Mouse (Mus musculus) liver, embryonic 12.5 days (tissue): ENCODE measurements around the gene Spop. TPM values are rescaled to one million over a fixed set of nuclear protein-coding genes. Genes with fewer than 3 reads are reported as not detected.
A peak's percentile ranks its signal among the peaks of the same experiment; 100 is the strongest.

Source experiments
- ATAC-seq: fragments of 200-750 bp; cut with Nextera tagmentation; 2 replicates; pipeline ENCODE4 v1.8.0; 2017; ENCODE audit warnings: moderate number of reproducible peaks, mild to moderate bottlenecking, moderate library complexity
- H3K27ac ChIP-seq: fragments of 300-500 bp; sonication (generic); 2 replicates; pipeline ENCODE4 v1.5.1; 2016; ENCODE audit warnings: mild to moderate bottlenecking
- H3K27me3 ChIP-seq: fragments of 300-500 bp; sonication (generic); replicated peaks from 2 replicates; pipeline ENCODE4 v1.6.1; 2016; ENCODE audit warnings: mild to moderate bottlenecking, moderate library complexity
- H3K36me3 ChIP-seq: fragments of 300-500 bp; sonication (generic); 2 replicates; pipeline ENCODE4 v1.6.1; 2016; ENCODE audit warnings: mild to moderate bottlenecking, moderate library complexity
- H3K4me1 ChIP-seq: fragments of 300-500 bp; sonication (generic); 2 replicates; pipeline ENCODE4 v1.6.1; 2016
- H3K4me2 ChIP-seq: fragments of 300-500 bp; sonication (generic); 2 replicates; pipeline ENCODE4 v1.6.1; 2016; ENCODE audit warnings: mild to moderate bottlenecking, moderate library complexity
- H3K4me3 ChIP-seq: fragments of 300-500 bp; sonication (generic); 2 replicates; pipeline ENCODE4 v1.5.1; 2016; ENCODE audit warnings: mild to moderate bottlenecking, moderate library complexity
- H3K9ac ChIP-seq: fragments of 300-500 bp; sonication (generic); 2 replicates; pipeline ENCODE4 v1.6.1; 2016; ENCODE audit warnings: mild to moderate bottlenecking, moderate library complexity
- H3K9me3 ChIP-seq: fragments of 300-500 bp; sonication (generic); replicated peaks from 2 replicates; pipeline ENCODE4 v1.6.1; 2016; ENCODE audit warnings: mild to moderate bottlenecking, moderate library complexity
- WGBS: fragments of 180-500 bp; shearing (Covaris S2); methylation state at CpG from one replicate; pipeline ENCODE4 v1.1.7; 2016; ENCODE audit not compliant: insufficient replicate concordance; 5-methylcytosine and 5-hydroxymethylcytosine counted together
- polyA plus RNA-seq: library from polyadenylated mRNA; unstranded; fragments of >200 nt; fragmentation: Nextera tagmentation; extraction: Ambion mirVana; gene quantifications from 2 replicates; pipeline ENCODE4 v1.2.1, GENCODE M21; 2016

Spop gene
- polyA plus RNA-seq, 1 experiment from 2014 or later: 90.8 TPM

- ATAC-seq: no peak
- no peaks in the 10 kb centered on the region for H3K4me1 ChIP-seq
- peaks cover 59% of the 10 kb centered on the region for H3K27me3 ChIP-seq
- H3K9me3 ChIP-seq: no peaks in the 10 kb centered on the region
- WGBS: 59% methylated on average over 5 of the region's 5 CpGs
- no peaks in the 10 kb centered on the region for H3K36me3 ChIP-seq
- H3K4me2 ChIP-seq: no peak overlapping the region
- no peak overlapping the region for H3K4me3 ChIP-seq
- H3K9ac ChIP-seq: no peak overlapping the region
- no peak overlapping the region for H3K27ac ChIP-seq
These were observed 93.9 kb downstream of the Spop start for GRCm38 (mm10) chr11:95507785-95508184.

- H3K9me3 ChIP-seq: no peaks in the 10 kb centered on the region
- 43% methylated on average over 13 of the region's 13 CpGs for WGBS
- H3K4me3 ChIP-seq: no peak overlapping the region
- ATAC-seq: no peak
- H3K27me3 ChIP-seq: peaks cover 65% of the 10 kb centered on the region
- H3K27ac ChIP-seq: no peak overlapping the region
- no peak overlapping the region for H3K4me2 ChIP-seq
- no peaks in the 10 kb centered on the region for H3K4me1 ChIP-seq
- no peak overlapping the region for H3K9ac ChIP-seq
- H3K36me3 ChIP-seq: no peaks in the 10 kb centered on the region
These were observed 94.5 kb downstream of the Spop start for GRCm38 (mm10) chr11:95508211-95508926.

GRCm38 (mm10) chr11:95509126-95509717, 95.3 kb downstream of the Spop start:
- Histone ChIP-seq H3K27ac (no peak overlapping the region), H3K9me3 (no peaks in the 10 kb centered on the region), H3K4me3 (no peak overlapping the region), H3K27me3 (peaks cover 74% of the 10 kb centered on the region), H3K9ac (no peak overlapping the region), H3K36me3 (no peaks in the 10 kb centered on the region), H3K4me1 (peaks cover 8% of the 10 kb centered on the region), H3K4me2 (no peak overlapping the region)
- ATAC-seq: no peak
- WGBS: 49% methylated on average over 6 of the region's 6 CpGs

DNA sequence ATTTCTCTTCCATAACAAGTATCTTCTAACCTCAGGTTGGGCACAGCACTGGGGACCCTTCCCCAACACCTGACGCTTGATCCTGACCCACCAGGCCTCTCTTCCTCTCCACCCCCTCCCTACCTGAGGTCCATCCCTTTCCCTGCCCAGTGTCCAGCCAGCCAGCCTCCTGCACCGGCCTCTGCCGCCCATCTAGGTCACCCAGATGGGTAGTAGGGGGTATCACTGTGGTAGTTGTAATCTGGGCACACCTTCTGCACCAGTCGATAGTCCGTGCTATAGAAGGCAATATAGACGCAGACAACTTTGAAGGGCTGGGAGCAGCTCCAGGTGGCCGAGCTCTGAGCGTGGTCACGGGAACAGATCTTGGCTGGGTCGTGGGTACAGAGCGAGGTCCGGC, 96.8 kb downstream of the Spop start:
- Histone ChIP-seq H3K4me1 (peaks cover 13% of the 10 kb centered on the region), H3K36me3 (no peaks in the 10 kb centered on the region), H3K27me3 (peaks cover 88% of the 10 kb centered on the region), H3K9me3 (no peaks in the 10 kb centered on the region), H3K27ac (no peak overlapping the region), H3K9ac (no peak overlapping the region), H3K4me3 (no peak overlapping the region), H3K4me2 (no peak overlapping the region)
- no peak for ATAC-seq
- WGBS: 72% methylated on average over 12 of the region's 12 CpGs

DNA sequence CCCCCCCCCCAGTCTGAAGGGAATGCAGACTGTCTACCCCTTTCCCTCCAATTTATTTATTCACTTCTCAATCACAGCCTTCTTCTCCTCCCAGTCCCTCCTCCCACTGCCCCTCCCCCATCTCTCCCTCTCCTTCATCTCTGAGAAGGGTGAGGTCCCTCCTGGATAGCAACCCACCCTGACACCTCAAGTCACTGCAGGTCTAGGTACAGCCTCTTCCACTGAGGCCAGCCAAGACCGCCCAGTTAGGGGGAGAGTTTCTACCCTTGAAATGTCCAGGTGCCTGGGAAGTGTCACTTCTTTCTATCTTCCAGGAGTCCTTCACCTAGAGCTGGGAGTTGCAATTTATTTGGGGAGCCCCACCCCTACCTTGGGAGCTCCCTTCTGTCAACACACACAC, 98.0 kb downstream of the Spop start:
- peaks cover 97% of the 10 kb centered on the region for H3K27me3 ChIP-seq
- no peak for ATAC-seq

DNA sequence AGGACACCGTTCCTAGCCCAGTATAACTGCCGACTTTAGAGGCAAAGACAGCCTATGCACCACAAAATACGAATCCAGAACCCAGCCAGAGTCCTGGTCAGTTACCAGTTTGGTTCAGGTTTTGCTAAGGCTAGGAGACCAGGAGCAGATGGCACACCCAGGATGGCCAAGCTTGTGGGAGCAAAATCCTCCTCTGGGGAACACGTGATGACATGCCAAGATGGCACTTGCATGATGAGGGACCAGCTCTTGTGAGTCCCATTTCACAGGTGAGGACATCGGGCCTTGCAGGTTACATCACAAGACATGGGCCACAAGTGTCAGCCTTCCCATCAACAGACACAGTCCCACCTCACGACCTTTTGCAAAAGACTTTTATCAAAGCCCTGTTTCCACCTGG, 98.5 kb downstream of the Spop start:
- 55% methylated on average over 6 of the region's 6 CpGs for WGBS

More for the DNA sequence above, 98.0 kb downstream of the Spop start:
- no peak overlapping the region for H3K27ac ChIP-seq
- no peaks in the 10 kb centered on the region for H3K9me3 ChIP-seq
- no peak overlapping the region for H3K4me3 ChIP-seq
- H3K4me2 ChIP-seq: no peak overlapping the region
- H3K36me3 ChIP-seq: no peaks in the 10 kb centered on the region
- WGBS: 52% methylated on average over 1 of the region's 1 CpGs
- H3K9ac ChIP-seq: no peak overlapping the region
- peaks cover 17% of the 10 kb centered on the region for H3K4me1 ChIP-seq

GRCm38 (mm10) chr11:95513461-95514297, 99.8 kb downstream of the Spop start:
- no peak for ATAC-seq
- no peaks in the 10 kb centered on the region for H3K9me3 ChIP-seq
- H3K27ac ChIP-seq: no peak overlapping the region
- H3K27me3 ChIP-seq: peaks cover 97% of the 10 kb centered on the region
- H3K4me2 ChIP-seq: peak overlapping the region; percentile 71
- no peak overlapping the region for H3K9ac ChIP-seq
- peaks cover 17% of the 10 kb centered on the region for H3K4me1 ChIP-seq
- H3K36me3 ChIP-seq: no peaks in the 10 kb centered on the region
- peak overlapping the region; percentile 50 for H3K4me3 ChIP-seq
- 2% methylated on average over 52 of the region's 66 CpGs for WGBS

More for the DNA sequence above, 98.5 kb downstream of the Spop start:
- Histone ChIP-seq H3K4me1 (peaks cover 17% of the 10 kb centered on the region), H3K9me3 (no peaks in the 10 kb centered on the region), H3K36me3 (no peaks in the 10 kb centered on the region), H3K4me3 (no peak overlapping the region), H3K27me3 (peaks cover 97% of the 10 kb centered on the region), H3K9ac (no peak overlapping the region), H3K4me2 (no peak overlapping the region), H3K27ac (no peak overlapping the region)
- ATAC-seq: no peak

- 2% methylated on average over 59 of the region's 66 CpGs for WGBS
These were observed 100.5 kb downstream of the Spop start, which contains the start of gene Nxph3 for GRCm38 (mm10) chr11:95514298-95514861. Nxph3 (minus strand) TSS chr11:95514570.

DNA sequence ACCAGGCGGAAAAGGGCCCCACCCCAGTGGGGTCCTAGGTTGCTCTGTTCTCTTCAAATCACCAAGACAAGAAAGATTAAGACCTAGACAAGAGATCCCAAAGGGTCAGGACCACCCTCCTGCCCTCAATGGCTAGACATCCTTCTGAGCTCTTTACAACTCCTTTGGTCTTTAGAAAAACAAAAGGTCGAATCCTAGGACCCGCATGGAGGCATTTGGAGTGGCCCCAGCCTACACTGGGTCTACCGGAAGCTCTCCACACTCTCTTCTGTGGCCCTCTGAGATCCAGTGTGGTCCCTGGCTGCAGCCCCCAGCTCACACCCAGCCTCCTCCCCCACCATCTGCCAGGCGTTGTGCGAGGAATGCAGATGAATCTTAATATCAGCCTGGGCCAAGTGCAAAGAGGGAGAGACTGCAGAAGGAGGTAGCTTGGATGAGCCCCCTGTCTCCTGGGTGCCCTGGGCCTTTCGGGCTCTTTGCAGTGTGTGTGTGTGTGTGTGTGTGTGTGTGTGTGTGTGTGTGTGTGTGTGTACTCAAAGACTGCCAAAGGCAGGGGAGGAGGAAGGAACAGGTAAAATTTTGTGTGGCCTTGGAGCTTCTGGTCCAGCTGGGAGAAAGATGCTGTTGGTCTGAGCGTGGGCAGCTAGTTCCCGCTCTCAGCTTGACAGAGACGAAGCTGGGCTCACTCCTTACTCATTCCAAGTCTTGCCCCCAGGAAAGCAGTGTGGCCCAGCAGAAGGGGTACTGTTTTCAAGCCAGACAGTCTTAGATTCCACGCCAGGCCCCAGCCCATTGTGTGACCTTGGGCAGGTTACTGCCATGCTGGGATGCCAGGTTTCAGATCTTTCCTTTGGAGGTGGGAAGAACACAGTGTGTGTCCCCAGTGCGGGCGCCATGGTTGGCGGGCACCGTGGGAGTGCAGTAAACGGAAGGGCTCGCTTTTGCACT, 101.8 kb downstream of the Spop start:
- Histone ChIP-seq H3K4me2 (no peak overlapping the region), H3K27ac (no peak overlapping the region), H3K27me3 (peaks cover 100% of the 10 kb centered on the region), H3K4me1 (peaks cover 21% of the 10 kb centered on the region), H3K9ac (no peak overlapping the region), H3K4me3 (0 out of 2 replicates have a peak overlapping the region, but pooled peaks have one; percentile 50), H3K36me3 (no peaks in the 10 kb centered on the region), H3K9me3 (no peaks in the 10 kb centered on the region)
- ATAC-seq: no peak
- WGBS: 36% methylated on average over 17 of the region's 17 CpGs

More at GRCm38 (mm10) chr11:95514298-95514861, 100.5 kb downstream of the Spop start, which contains the start of gene Nxph3:
- peak; percentile 50; the same call in 1 of the 2 replicates for ATAC-seq
- Histone ChIP-seq H3K27me3 (peaks cover 97% of the 10 kb centered on the region), H3K9me3 (no peaks in the 10 kb centered on the region), H3K9ac (no peak within 1 kb of the TSS), H3K4me3 (peak within 1 kb of the TSS; percentile 50), H3K4me1 (peaks cover 17% of the 10 kb centered on the region), H3K36me3 (no peaks in the 10 kb centered on the region), H3K27ac (no peak within 1 kb of the TSS), H3K4me2 (peak within 1 kb of the TSS; percentile 71)

DNA sequence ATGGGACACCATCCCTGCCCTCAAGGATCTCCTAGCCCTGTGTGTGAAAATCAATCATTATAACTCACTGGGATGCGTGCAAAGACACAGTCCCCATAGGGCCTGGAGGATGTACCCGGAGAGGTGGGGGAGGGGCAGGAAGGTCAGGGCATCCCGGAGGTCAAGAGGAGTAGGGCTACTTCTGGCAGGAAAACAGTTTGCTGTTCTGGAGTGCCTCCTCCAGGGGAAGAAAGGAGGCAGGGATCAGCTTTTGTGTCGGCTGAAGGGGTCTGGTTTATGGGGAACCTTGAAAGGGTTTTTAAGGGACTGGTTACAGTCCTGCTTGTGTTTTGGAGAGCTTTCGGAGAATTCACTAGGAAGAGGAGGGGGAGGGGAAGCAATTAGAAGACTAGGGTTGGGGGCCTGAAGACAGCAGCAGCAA, 102.6 kb downstream of the Spop start:
- no peak overlapping the region for H3K4me3 ChIP-seq
- peaks cover 98% of the 10 kb centered on the region for H3K27me3 ChIP-seq
- no peak overlapping the region for H3K27ac ChIP-seq
- 22% methylated on average over 5 of the region's 5 CpGs for WGBS
- no peak overlapping the region for H3K9ac ChIP-seq
- no peak overlapping the region for H3K4me2 ChIP-seq
- H3K4me1 ChIP-seq: peaks cover 27% of the 10 kb centered on the region
- ATAC-seq: no peak
- no peaks in the 10 kb centered on the region for H3K36me3 ChIP-seq
- no peaks in the 10 kb centered on the region for H3K9me3 ChIP-seq

GRCm38 (mm10) chr11:95517162-95517561, 103.3 kb downstream of the Spop start:
- Histone ChIP-seq H3K4me3 (no peak overlapping the region), H3K9me3 (no peaks in the 10 kb centered on the region), H3K36me3 (no peaks in the 10 kb centered on the region), H3K27ac (no peak overlapping the region), H3K4me1 (peaks cover 28% of the 10 kb centered on the region), H3K4me2 (no peak overlapping the region), H3K9ac (no peak overlapping the region), H3K27me3 (peaks cover 98% of the 10 kb centered on the region)
- 50% methylated on average over 6 of the region's 6 CpGs for WGBS
- no peak for ATAC-seq
